Mouse (Mus musculus): ENCODE measurements around the gene Olfr1351.
"Not testable (repeated sequence)": the region's sequence is repeated elsewhere in the genome, so short reads cannot be mapped to it uniquely, and the experiment has no call there.

Gene Olfr1351

GRCm38 (mm10) chr10:79012172-79012571, at the start of gene Olfr1351:
TSS of gene Olfr1351 (plus strand) at chr10:79012472.
- no peak for DNase-seq (ENCODE audit: low spot score in 2 of 2)

GRCm38 (mm10) chr10:78963009-78963408, 49.3 kb upstream of the Olfr1351 start, which contains the start of gene Olfr1353:
TSS of gene Olfr1353 (plus strand) at chr10:78963309.
- not testable (repeated sequence) for DNase-seq (ENCODE audit: low spot score in 2 of 2)

GRCm38 (mm10) chr10:78980750-78981149, 31.5 kb upstream of the Olfr1351 start, which contains the start of gene Olfr1352:
TSS of gene Olfr1352 (plus strand) at chr10:78981050.
- DNase-seq (ENCODE audit: low spot score in 2 of 2): no peak

GRCm38 (mm10) chr10:79028441-79028840, 16.2 kb downstream of the Olfr1351 start, which contains the start of gene Olfr57:
TSS of gene Olfr57 (plus strand) at chr10:79028741.
- no peak for DNase-seq (ENCODE audit: low spot score in 2 of 2)

GRCm38 (mm10) chr10:79042457-79042856, 30.2 kb downstream of the Olfr1351 start:
- not testable (repeated sequence) for DNase-seq (ENCODE audit: low spot score in 2 of 2)

GRCm38 (mm10) chr10:79057370-79057769, 45.1 kb downstream of the Olfr1351 start:
- DNase-seq (ENCODE audit: low spot score in 2 of 2): not testable (repeated sequence)
